Mouse (Mus musculus) CD8-positive naive resting alpha-beta T cell, adult 57 days (primary cell): Measurements from ENCODE around the gene Gm17606. TPM values are rescaled to one million over a fixed set of nuclear protein-coding genes. Genes with fewer than 3 reads are reported as not detected.

Experiments used
- total RNA-seq: library from RNA; stranded (reverse); gene quantifications from one replicate; pipeline ENCODE4 v1.2.4, GENCODE M21; 2023

Gene Gm17606
- not detected for total RNA-seq

DNA sequence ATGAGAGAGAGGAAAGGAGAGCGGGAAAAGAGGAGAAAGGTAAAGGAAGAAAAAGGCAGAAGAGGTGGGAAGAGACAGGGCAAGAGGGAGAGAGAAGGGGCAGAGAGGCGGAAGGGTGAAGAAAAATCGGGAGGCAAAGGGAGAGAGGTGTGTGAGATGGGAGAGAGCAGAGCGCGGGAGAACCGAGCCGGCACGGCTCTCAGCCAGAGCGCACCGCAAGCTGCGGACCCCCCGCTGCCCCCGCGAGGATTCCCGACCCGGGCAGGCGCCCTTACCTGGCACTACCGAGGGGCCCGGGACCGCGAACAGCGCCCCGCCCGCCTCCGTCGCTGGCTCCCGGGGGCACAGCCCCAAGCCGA, at the start of gene Gm17606:
Gm17606 (plus strand) TSS at position 7 of the 359 bp plus-strand sequence.

DNA sequence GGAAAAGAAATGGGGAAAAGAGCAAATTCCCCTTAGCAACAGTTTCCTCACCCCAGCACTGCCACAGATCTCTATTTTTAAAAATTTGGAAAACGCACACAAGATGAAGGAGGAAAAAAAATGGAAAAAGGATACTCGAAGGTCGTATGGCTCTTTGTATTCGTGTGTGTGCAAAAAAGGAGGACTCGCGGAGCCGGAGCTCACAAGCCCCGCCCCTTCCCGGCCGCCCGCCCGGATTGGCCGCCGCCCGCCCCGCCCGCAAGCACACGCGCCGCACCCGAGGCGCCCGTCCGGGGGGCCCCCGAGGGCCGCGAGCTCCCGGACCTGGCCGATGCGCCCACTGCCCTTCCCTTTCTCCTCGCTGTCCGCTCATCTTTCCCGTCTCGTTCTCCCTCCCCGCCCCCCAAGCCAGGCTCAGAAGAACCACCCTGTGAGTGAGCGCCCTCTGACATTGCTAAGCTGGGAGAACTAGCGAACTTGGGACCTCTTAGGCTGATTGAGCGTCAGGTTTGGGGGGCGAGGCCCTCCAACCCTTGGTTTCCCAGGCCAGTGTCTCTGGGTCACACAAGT, 34.9 kb upstream of the Gm17606 start, which contains the start of gene 4931414P19Rik:
4931414P19Rik (minus strand) TSS at position 242 of the 570 bp plus-strand sequence.

DNA sequence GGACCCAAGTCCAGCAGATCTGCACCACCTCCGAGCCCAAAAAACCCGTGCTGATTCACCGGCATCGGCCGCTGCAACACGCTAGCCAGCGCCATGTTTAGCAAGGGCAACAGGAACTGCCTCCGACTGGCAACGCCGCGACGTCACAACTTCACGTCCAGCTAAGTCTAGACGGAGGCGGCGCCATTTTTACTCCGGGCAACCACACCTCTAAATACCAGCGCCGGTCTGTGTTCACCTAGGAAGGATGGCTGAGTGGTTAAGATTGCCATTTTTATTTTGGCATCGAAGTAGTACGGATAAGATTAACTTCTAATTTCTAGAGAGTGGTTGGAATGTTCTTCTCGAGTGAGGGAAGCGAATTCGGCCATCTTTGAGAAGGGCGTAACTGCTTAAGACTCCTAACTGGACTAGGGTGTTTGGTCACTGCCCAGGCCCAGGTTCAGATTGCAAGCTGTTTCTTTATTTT, 22.8 kb upstream of the Gm17606 start, which contains the start of gene Psmb5:
Psmb5 (minus strand) TSS at position 126 of the 469 bp plus-strand sequence.

DNA sequence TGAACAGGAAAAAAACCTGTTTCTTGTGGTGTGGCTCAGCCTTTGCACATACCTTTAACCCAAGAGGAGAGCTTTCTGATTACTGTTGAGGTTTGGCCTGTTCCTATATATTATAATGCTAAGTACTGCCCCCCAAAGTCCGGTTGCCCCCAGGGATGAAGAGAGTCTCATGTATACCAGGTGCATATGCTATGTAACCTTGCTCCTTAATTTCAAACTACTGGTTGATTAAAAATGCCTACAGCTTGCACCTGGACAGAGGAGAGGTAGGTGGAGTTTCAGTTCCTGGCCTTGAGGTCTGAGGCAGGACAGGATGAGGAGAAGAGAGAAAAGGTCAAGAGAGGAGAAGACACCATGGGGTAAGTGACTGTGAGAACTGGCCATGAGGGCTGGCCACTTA, 19.6 kb upstream of the Gm17606 start, which contains the start of gene Psmb11:
Psmb11 (plus strand) TSS at position 301 of the 400 bp plus-strand sequence.

GRCm38 (mm10) chr14:54641305-54641969, 685 bp downstream of the Gm17606 start, which contains the start of gene Cdh24:
TSS of gene Cdh24 (minus strand) at chr14:54641364.

DNA sequence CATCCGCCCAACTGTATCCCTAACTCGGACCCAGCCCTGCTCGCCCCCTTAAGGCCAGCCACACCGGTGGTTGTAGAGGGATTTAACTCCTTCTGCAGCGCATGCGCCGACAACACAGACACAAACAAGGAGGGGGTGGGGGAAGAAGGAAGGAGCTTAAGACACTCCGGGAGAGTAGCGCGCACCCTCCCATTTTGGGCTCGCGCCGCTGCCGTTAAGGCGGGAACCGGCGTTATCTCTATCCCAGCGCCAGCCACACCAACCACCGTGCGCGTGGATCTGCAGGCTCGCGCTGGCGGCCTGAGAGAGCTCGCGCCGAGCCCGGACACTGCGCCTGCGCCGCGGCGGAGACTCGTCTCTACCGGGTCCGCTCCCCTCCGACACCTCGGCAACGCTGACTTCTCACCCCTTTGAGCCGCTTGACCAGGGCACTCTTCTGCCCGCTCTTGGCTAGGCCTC, 45.3 kb downstream of the Gm17606 start, which contains the start of gene 1700123O20Rik:
1700123O20Rik (plus strand) TSS at position 154 of the 459 bp plus-strand sequence.

DNA sequence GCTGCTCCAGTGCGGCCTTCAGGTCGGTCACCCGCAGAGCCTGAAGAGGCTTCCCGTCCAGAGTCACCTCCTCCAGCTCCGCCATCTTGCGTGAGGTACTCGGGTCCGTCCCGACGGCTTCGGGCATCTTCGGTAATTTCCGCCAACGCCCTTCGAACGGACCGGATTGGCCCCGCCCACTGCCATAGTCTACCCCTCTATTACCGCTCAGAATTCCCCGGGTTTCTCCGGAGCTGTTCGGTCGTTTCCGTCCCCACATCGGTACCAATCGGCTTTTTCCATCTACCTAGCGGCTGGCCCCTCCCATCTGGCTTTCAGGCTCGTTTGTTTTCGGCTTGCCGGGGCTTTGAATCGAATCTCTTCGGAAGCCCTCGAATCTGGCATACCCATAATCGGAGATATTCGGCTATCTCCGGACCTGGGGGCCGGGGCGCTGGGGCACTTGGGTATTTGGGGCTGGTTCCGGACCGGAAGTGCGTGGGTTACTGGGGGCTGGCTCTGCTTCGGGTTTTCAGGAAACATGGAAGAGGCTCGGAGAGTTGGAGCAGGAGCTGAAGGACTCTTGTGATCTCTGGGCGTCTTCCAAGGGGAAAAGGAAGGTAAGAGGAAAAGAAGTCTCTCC, 45.9 kb downstream of the Gm17606 start, which contains the start of gene Acin1:
Acin1 (minus strand) TSS at position 410 of the 622 bp plus-strand sequence.

Other genes with a start within 250 kb of the Gm17606 start
- 2.6 TPM for gene Slc7a7, start 223.2 kb upstream of the Gm17606 start, total RNA-seq
- 73.4 TPM for gene Mrpl52, start 214.0 kb upstream of the Gm17606 start, total RNA-seq
- gene Mmp14, start 209.3 kb upstream of the Gm17606 start, total RNA-seq, result not detected
- 100 TPM for gene Lrp10, start 176.8 kb upstream of the Gm17606 start, total RNA-seq
- 0.89 TPM for gene Rem2, start 164.9 kb upstream of the Gm17606 start, total RNA-seq
- gene Prmt5, start 123.4 kb upstream of the Gm17606 start, total RNA-seq, result 33.1 TPM
- 15.8 TPM for gene Haus4, start 86.3 kb upstream of the Gm17606 start, total RNA-seq
- 0.43 TPM for gene Ajuba, start 63.4 kb upstream of the Gm17606 start, total RNA-seq
- 9.3 TPM for gene 4931414P19Rik, start 35.0 kb upstream of the Gm17606 start, total RNA-seq
- 44.6 TPM for gene Psmb5, start 22.9 kb upstream of the Gm17606 start, total RNA-seq
- not detected for gene Psmb11, start 19.5 kb upstream of the Gm17606 start, total RNA-seq
- 6.2 TPM for gene Cdh24, start 412 bp downstream of the Gm17606 start, total RNA-seq
- gene 1700123O20Rik, start 45.3 kb downstream of the Gm17606 start, total RNA-seq, result 29.9 TPM
- 537 TPM for gene Acin1, start 46.0 kb downstream of the Gm17606 start, total RNA-seq
- gene Gm29776, start 57.9 kb downstream of the Gm17606 start, total RNA-seq, result not detected
- 0.55 TPM for gene Cebpe, start 71.2 kb downstream of the Gm17606 start, total RNA-seq
- 0.43 TPM for gene Slc7a8, start 141.0 kb downstream of the Gm17606 start, total RNA-seq
- gene Rnf212b, start 173.2 kb downstream of the Gm17606 start, total RNA-seq, result not detected
- 6.8 TPM for gene Homez, start 230.0 kb downstream of the Gm17606 start, total RNA-seq
- 12.5 TPM for gene Ppp1r3e, start 236.6 kb downstream of the Gm17606 start, total RNA-seq
- 3.6 TPM for gene Bcl2l2, start 242.4 kb downstream of the Gm17606 start, total RNA-seq
- 0.83 TPM for gene Gm20521, start 242.5 kb downstream of the Gm17606 start, total RNA-seq